Mouse (Mus musculus): Measurements from ENCODE around the gene AU018091.

- TF ChIP-seq CTCF (IDR thresholded peaks at IDR 0.05) (no peak), EP300 (IDR thresholded peaks at IDR 0.05; ENCODE audit: insufficient read depth, low read depth, low read length) (no peak)
Observed at GRCm38 (mm10) chr7:3203890-3204289, 34.9 kb upstream of the AU018091 start.

Data from heart, adult 2 months (tissue).